ENCODE assay signal across 28 mouse cellular contexts in the genomic region with DNA sequence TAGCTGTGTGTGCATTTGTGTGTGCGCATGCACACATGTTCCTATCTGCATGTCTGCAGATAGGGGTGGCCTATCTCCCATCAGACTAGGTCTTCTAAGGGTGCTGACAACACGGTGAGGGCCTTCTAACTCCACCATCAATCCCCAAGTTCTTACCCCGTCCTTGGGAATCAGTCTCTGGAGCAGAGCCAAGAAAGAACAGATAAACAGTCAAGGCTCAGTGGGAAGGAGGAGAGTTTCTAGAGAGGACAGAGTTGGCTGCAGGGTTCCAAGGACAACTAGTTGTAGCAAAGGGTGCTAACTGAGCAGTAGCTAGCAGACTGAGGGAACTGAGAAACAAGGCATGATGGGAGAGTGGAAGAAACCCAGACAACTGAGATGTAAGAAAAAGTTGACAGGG. TPM values are rescaled to one million over a fixed set of nuclear protein-coding genes. Genes with fewer than 3 reads are reported as not detected.
DNase-seq lines count a peak whose midpoint lies in the region; ATAC-seq and TF ChIP-seq lines count a peak whose summit lies in the region.
"Had no signal": no experiment of that assay in that cellular context is flagged by ENCODE, and none has a peak within 500 bp of the region (broad histone marks: within the 10 kb centered on the region; RNA-seq: fewer than 3 reads in every experiment).

No protein-coding gene starts in this region.

- no peak for TF ChIP-seq POLR2A in heart, adult 2 months (IDR thresholded peaks at IDR 0.05; ENCODE audit: insufficient read depth, low read depth, low read length)

- H3K9me3 ChIP-seq in heart, embryonic 12.5 days (replicated peaks): no peaks in the 10 kb centered on the region
- H3K9me3 ChIP-seq in lung, embryonic 14.5 days (ENCODE audit: low read depth, low read length): no peaks in the 10 kb centered on the region
- no peaks in the 10 kb centered on the region for H3K9me3 ChIP-seq in liver, embryonic 15.5 days (replicated peaks)
- H3K9me3 ChIP-seq in forebrain, embryonic 12.5 days: no peaks in the 10 kb centered on the region
- H3K9me3 ChIP-seq: forebrain, embryonic 15.5 days; heart, embryonic 15.5 days; hindbrain, embryonic 15.5 days; intestine, embryonic 15.5 days; limb, embryonic 12.5 days had no signal

- peaks cover 69% of the 10 kb centered on the region for H3K4me1 ChIP-seq in heart, embryonic 12.5 days (replicated peaks)
- H3K4me1 ChIP-seq in heart, adult 2 months (ENCODE audit: control insufficient read depth, insufficient read depth, low read length): peaks cover 10% of the 10 kb centered on the region
- H3K4me1 ChIP-seq in lung, embryonic 14.5 days (ENCODE audit: insufficient read depth): peaks cover 33% of the 10 kb centered on the region
- H3K4me1 ChIP-seq in liver, embryonic 15.5 days (replicated peaks): peaks cover 79% of the 10 kb centered on the region
- peaks cover 36% of the 10 kb centered on the region for H3K4me1 ChIP-seq in forebrain, embryonic 12.5 days

- no peaks in the 10 kb centered on the region for H3K36me3 ChIP-seq in heart, embryonic 12.5 days
- H3K36me3 ChIP-seq in heart, adult 2 months (ENCODE audit: control insufficient read depth, insufficient read depth, low read length): no peaks in the 10 kb centered on the region
- H3K36me3 ChIP-seq in lung, embryonic 14.5 days (ENCODE audit: insufficient read depth): no peaks in the 10 kb centered on the region
- peaks cover 3% of the 10 kb centered on the region for H3K36me3 ChIP-seq in liver, embryonic 15.5 days (replicated peaks)
- H3K36me3 ChIP-seq in forebrain, embryonic 12.5 days (replicated peaks): no peaks in the 10 kb centered on the region
- H3K36me3 ChIP-seq: forebrain, embryonic 15.5 days; heart, embryonic 15.5 days; intestine, embryonic 15.5 days; limb, embryonic 12.5 days had no signal

- no peak overlapping the region for H3K4me3 ChIP-seq in heart, embryonic 12.5 days
- H3K4me3 ChIP-seq in heart, adult 2 months: no peak overlapping the region
- no peak overlapping the region for H3K4me3 ChIP-seq in lung, embryonic 14.5 days (ENCODE audit: low read depth, low read length)
- no peak overlapping the region for H3K4me3 ChIP-seq in liver, embryonic 15.5 days (replicated peaks)
- no peak overlapping the region for H3K4me3 ChIP-seq in forebrain, embryonic 12.5 days (replicated peaks)
- H3K4me3 ChIP-seq: forebrain, embryonic 15.5 days; heart, embryonic 15.5 days; hindbrain, embryonic 15.5 days; intestine, embryonic 15.5 days; limb, embryonic 12.5 days had no signal

- peak; percentile 55 for DNase-seq in adrenal gland, adult 2 months
- DNase-seq in adrenal gland, adult 18-20 months (ENCODE audit: low spot score in 2 of 2): no peak
- DNase-seq in heart, adult 2 months: no peak
- DNase-seq in lung, embryonic 14.5 days: peak; percentile 68
- DNase-seq in lung, postnatal 14 days: no peak
- DNase-seq: cerebellum, adult 8-10 months; gastrocnemius, postnatal 25 days; heart, postnatal 4 days; kidney, adult 9 months; kidney, postnatal 25 days; lung, postnatal 10 days; right cerebral cortex, postnatal 14 days; spleen, adult 18-20 months; thymus, postnatal 25 days had no signal

- no peaks in the 10 kb centered on the region for H3K27me3 ChIP-seq in heart, embryonic 12.5 days (replicated peaks)
- no peaks in the 10 kb centered on the region for H3K27me3 ChIP-seq in heart, adult 2 months (ENCODE audit: control insufficient read depth, insufficient read depth, low read length)
- peaks cover 14% of the 10 kb centered on the region; the same call in 1 of the 2 replicates for H3K27me3 ChIP-seq in lung, embryonic 14.5 days (ENCODE audit: insufficient read depth, low read length)
- peaks cover 13% of the 10 kb centered on the region; the same call in 1 of the 2 replicates for H3K27me3 ChIP-seq in liver, embryonic 15.5 days
- H3K27me3 ChIP-seq in forebrain, embryonic 12.5 days: peaks cover 20% of the 10 kb centered on the region
- H3K27me3 ChIP-seq: forebrain, embryonic 15.5 days; heart, embryonic 15.5 days; hindbrain, embryonic 15.5 days had no signal

- ATAC-seq in heart, embryonic 12.5 days (ENCODE audit: insufficient number of reproducible peaks, low FRiP score): no peak
- no peak for ATAC-seq in lung, embryonic 14.5 days (ENCODE audit: insufficient read depth)
- no peak for ATAC-seq in liver, embryonic 15.5 days (ENCODE audit: insufficient read depth)
- no peak for ATAC-seq in forebrain, embryonic 12.5 days (ENCODE audit: low FRiP score)
- ATAC-seq: forebrain, embryonic 15.5 days; intestine, embryonic 15.5 days had no signal

- no peaks in the 10 kb centered on the region for H3K79me2 ChIP-seq in heart, adult 2 months (replicated peaks; ENCODE audit: control insufficient read depth, insufficient read depth, low read length)

- no peak for TF ChIP-seq CTCF in heart, adult 2 months (IDR thresholded peaks at IDR 0.05)
- no peak for TF ChIP-seq CTCF in lung, embryonic 14.5 days (IDR thresholded peaks at IDR 0.05; ENCODE audit: low read depth)

- no peak for TF ChIP-seq EP300 in heart, adult 2 months (IDR thresholded peaks at IDR 0.05; ENCODE audit: insufficient read depth, low read depth, low read length)

- H3K9ac ChIP-seq in heart, embryonic 12.5 days: no peak overlapping the region
- H3K9ac ChIP-seq in heart, adult 2 months (ENCODE audit: low read depth, low read length): no peak overlapping the region
- no peak overlapping the region for H3K9ac ChIP-seq in lung, embryonic 14.5 days
- 0 out of 2 replicates have a peak overlapping the region, but pooled peaks have one; percentile 7 for H3K9ac ChIP-seq in liver, embryonic 15.5 days
- no peak overlapping the region for H3K9ac ChIP-seq in forebrain, embryonic 12.5 days
- H3K9ac ChIP-seq: forebrain, embryonic 15.5 days; heart, embryonic 15.5 days; hindbrain, embryonic 15.5 days; intestine, embryonic 15.5 days; limb, embryonic 12.5 days had no signal

- intact Hi-C loops in heart, adult 2 months (cut with DNase I): no loop called here

- 0 out of 2 replicates have a peak overlapping the region, but pooled peaks have one; percentile 6 for H3K4me2 ChIP-seq in heart, embryonic 12.5 days
- H3K4me2 ChIP-seq in lung, embryonic 14.5 days: 0 out of 2 replicates have a peak overlapping the region, but pooled peaks have one; percentile 10
- no peak overlapping the region for H3K4me2 ChIP-seq in liver, embryonic 15.5 days
- no peak overlapping the region for H3K4me2 ChIP-seq in forebrain, embryonic 12.5 days
- H3K4me2 ChIP-seq: forebrain, embryonic 15.5 days; heart, embryonic 15.5 days; hindbrain, embryonic 15.5 days; intestine, embryonic 15.5 days; limb, embryonic 12.5 days; midbrain, embryonic 11.5 days had no signal

- H3K27ac ChIP-seq in heart, embryonic 12.5 days (ENCODE audit: poor library complexity, severe bottlenecking): peak overlapping the region; percentile 32
- H3K27ac ChIP-seq in heart, adult 2 months: no peak overlapping the region
- 0 out of 2 replicates have a peak overlapping the region, but pooled peaks have one; percentile 10 for H3K27ac ChIP-seq in lung, embryonic 14.5 days (ENCODE audit: low read depth)
- H3K27ac ChIP-seq in liver, embryonic 15.5 days (replicated peaks): peak overlapping the region; percentile 21; the same call in 1 of the 2 replicates
- H3K27ac ChIP-seq in forebrain, embryonic 12.5 days: no peak overlapping the region
- H3K27ac ChIP-seq: forebrain, embryonic 15.5 days; hindbrain, embryonic 15.5 days; intestine, embryonic 15.5 days; limb, embryonic 12.5 days had no signal

- WGBS in heart, embryonic 12.5 days: 31% methylated on average over 3 of the region's 3 CpGs
- 44% methylated on average over 3 of the region's 3 CpGs for WGBS in heart, adult 2 months
- 46% methylated on average over 3 of the region's 3 CpGs for WGBS in lung, embryonic 14.5 days
- WGBS in liver, embryonic 15.5 days (ENCODE audit: insufficient replicate concordance): 37% methylated on average over 3 of the region's 3 CpGs
- 92% methylated on average over 3 of the region's 3 CpGs for WGBS in forebrain, embryonic 12.5 days

RNA-seq across cellular contexts. Expression of a gene that starts 4.0 kb away (rescaled TPM):
- total RNA-seq in adrenal gland, adult 2 months (2021): 10 to 100 TPM; 34.9 to 40.2 TPM
- polyA plus RNA-seq in adrenal gland, adult 2 months (2012; rRNA removed): 28.3 and 31.5 TPM in 2 replicates
- 10 to 100 TPM; 32.8 to 39.8 TPM for total RNA-seq in adrenal gland, adult 18-20 months (2021)
- 30.9 and 31.1 TPM in 2 replicates for polyA plus RNA-seq in heart, embryonic 12.5 days (2016; fragmentation: Nextera tagmentation; extraction: Ambion mirVana)
- total RNA-seq in heart, adult 2 months (2021): 10 to 100 TPM; 17.0 to 20.3 TPM
- 23.7 and 30.0 TPM in 2 replicates for polyA plus RNA-seq in heart, adult 2 months (2012; rRNA removed)
- polyA plus RNA-seq in lung, embryonic 14.5 days (2014; fragmentation: Nextera tagmentation; extraction: Ambion mirVana): 6.9 and 9.8 TPM in 2 replicates
- 14.1 and 14.7 TPM in 2 replicates for polyA plus RNA-seq in liver, embryonic 15.5 days (2015; fragmentation: Nextera tagmentation; extraction: Ambion mirVana)
- 11.9 and 12.6 TPM in 2 replicates for polyA plus RNA-seq in forebrain, embryonic 12.5 days (2016; fragmentation: Nextera tagmentation; extraction: Ambion mirVana)

RNA-seq across cellular contexts. Expression of a gene that starts 15.9 kb away (rescaled TPM):
- total RNA-seq in adrenal gland, adult 2 months (2021): not detected
- polyA plus RNA-seq in adrenal gland, adult 2 months (2012; rRNA removed): not detected in 2 replicates
- not detected for total RNA-seq in adrenal gland, adult 18-20 months (2021)
- polyA plus RNA-seq in heart, embryonic 12.5 days (2016; fragmentation: Nextera tagmentation; extraction: Ambion mirVana): 0.13 and 0.82 TPM in 2 replicates
- total RNA-seq in heart, adult 2 months (2021): not detected
- polyA plus RNA-seq in heart, adult 2 months (2012; rRNA removed): not detected in 2 replicates
- not detected in 2 replicates for polyA plus RNA-seq in lung, embryonic 14.5 days (2014; fragmentation: Nextera tagmentation; extraction: Ambion mirVana)
- 26.6 and 27.2 TPM in 2 replicates for polyA plus RNA-seq in liver, embryonic 15.5 days (2015; fragmentation: Nextera tagmentation; extraction: Ambion mirVana)
- polyA plus RNA-seq in forebrain, embryonic 12.5 days (2016; fragmentation: Nextera tagmentation; extraction: Ambion mirVana): not detected in 2 replicates
- total RNA-seq: heart, postnatal 4 days; left cerebral cortex, postnatal 14 days; megakaryocyte progenitor cell, adult 5-6 weeks; midbrain, postnatal 0 days had no signal
- polyA plus RNA-seq: embryonic facial prominence, embryonic 14.5 days; forebrain, embryonic 15.5 days; heart, embryonic 15.5 days; hindbrain, embryonic 15.5 days; limb, embryonic 12.5 days; midbrain, embryonic 11.5 days; midbrain, postnatal 0 days; neural tube, embryonic 14.5 days had no signal

RNA-seq across cellular contexts. Expression of a gene that starts 20.1 kb away (rescaled TPM):
- total RNA-seq in adrenal gland, adult 2 months (2021): 10 to 100 TPM in 1 of 2 experiments, 1 to 10 TPM in 1; 6.1 to 11.9 TPM
- 2.1 and 3.2 TPM in 2 replicates for polyA plus RNA-seq in adrenal gland, adult 2 months (2012; rRNA removed)
- 1 to 10 TPM; 5.9 to 6.5 TPM for total RNA-seq in adrenal gland, adult 18-20 months (2021)
- polyA plus RNA-seq in heart, embryonic 12.5 days (2016; fragmentation: Nextera tagmentation; extraction: Ambion mirVana): 16.5 and 17.4 TPM in 2 replicates
- 1 to 10 TPM; 1.8 to 1.9 TPM for total RNA-seq in heart, adult 2 months (2021)
- polyA plus RNA-seq in heart, adult 2 months (2012; rRNA removed): 4.5 and 6.1 TPM in 2 replicates
- polyA plus RNA-seq in lung, embryonic 14.5 days (2014; fragmentation: Nextera tagmentation; extraction: Ambion mirVana): 18.0 and 18.3 TPM in 2 replicates
- 10.2 and 11.1 TPM in 2 replicates for polyA plus RNA-seq in liver, embryonic 15.5 days (2015; fragmentation: Nextera tagmentation; extraction: Ambion mirVana)
- polyA plus RNA-seq in forebrain, embryonic 12.5 days (2016; fragmentation: Nextera tagmentation; extraction: Ambion mirVana): 15.8 and 21.5 TPM in 2 replicates

RNA-seq across cellular contexts. Expression of a gene that starts 21.6 kb away (rescaled TPM):
- 10 to 100 TPM; 59.6 to 67.5 TPM for total RNA-seq in adrenal gland, adult 2 months (2021)
- 78.9 and 85.0 TPM in 2 replicates for polyA plus RNA-seq in adrenal gland, adult 2 months (2012; rRNA removed)
- total RNA-seq in adrenal gland, adult 18-20 months (2021): 10 to 100 TPM; 48.4 to 53.4 TPM
- polyA plus RNA-seq in heart, embryonic 12.5 days (2016; fragmentation: Nextera tagmentation; extraction: Ambion mirVana): 76.0 and 79.1 TPM in 2 replicates
- 10 to 100 TPM; 13.6 to 15.3 TPM for total RNA-seq in heart, adult 2 months (2021)
- polyA plus RNA-seq in heart, adult 2 months (2012; rRNA removed): 35.0 and 41.6 TPM in 2 replicates
- 178 and 202 TPM in 2 replicates for polyA plus RNA-seq in lung, embryonic 14.5 days (2014; fragmentation: Nextera tagmentation; extraction: Ambion mirVana)
- 62.4 and 63.8 TPM in 2 replicates for polyA plus RNA-seq in liver, embryonic 15.5 days (2015; fragmentation: Nextera tagmentation; extraction: Ambion mirVana)
- polyA plus RNA-seq in forebrain, embryonic 12.5 days (2016; fragmentation: Nextera tagmentation; extraction: Ambion mirVana): 120 and 124 TPM in 2 replicates

RNA-seq across cellular contexts. Expression of a gene that starts 21.7 kb away (rescaled TPM):
- total RNA-seq in adrenal gland, adult 2 months (2021): 10 to 100 TPM in 1 of 2 experiments, 1 to 10 TPM in 1; 8.4 to 12.0 TPM
- 14.8 and 16.1 TPM in 2 replicates for polyA plus RNA-seq in adrenal gland, adult 2 months (2012; rRNA removed)
- total RNA-seq in adrenal gland, adult 18-20 months (2021): 10 to 100 TPM in 1 of 2 experiments, 1 to 10 TPM in 1; 9.6 to 10.9 TPM
- 18.7 and 19.5 TPM in 2 replicates for polyA plus RNA-seq in heart, embryonic 12.5 days (2016; fragmentation: Nextera tagmentation; extraction: Ambion mirVana)
- total RNA-seq in heart, adult 2 months (2021): 1 to 10 TPM; 5.4 to 5.6 TPM
- 10.1 and 10.5 TPM in 2 replicates for polyA plus RNA-seq in heart, adult 2 months (2012; rRNA removed)
- 27.1 and 33.6 TPM in 2 replicates for polyA plus RNA-seq in lung, embryonic 14.5 days (2014; fragmentation: Nextera tagmentation; extraction: Ambion mirVana)
- 15.9 and 16.9 TPM in 2 replicates for polyA plus RNA-seq in liver, embryonic 15.5 days (2015; fragmentation: Nextera tagmentation; extraction: Ambion mirVana)
- polyA plus RNA-seq in forebrain, embryonic 12.5 days (2016; fragmentation: Nextera tagmentation; extraction: Ambion mirVana): 33.0 and 36.0 TPM in 2 replicates

Comparison
In these comparisons a context has a peak if more than half of its experiments do, and no peak if none do; other contexts are left out.
1. DNase-seq: peak in adrenal gland, adult 2 months (single experiment) and lung, embryonic 14.5 days (single experiment); none in adrenal gland, adult 18-20 months (0 of 2), heart, adult 2 months (0 of 2) and lung, postnatal 14 days (single experiment).
2. H3K27ac ChIP-seq: peak in heart, embryonic 12.5 days (single experiment), lung, embryonic 14.5 days (single experiment) and liver, embryonic 15.5 days (single experiment); none in heart, adult 2 months (single experiment) and forebrain, embryonic 12.5 days (single experiment).
3. H3K4me2 ChIP-seq: peak in heart, embryonic 12.5 days (single experiment) and lung, embryonic 14.5 days (single experiment); none in liver, embryonic 15.5 days (single experiment) and forebrain, embryonic 12.5 days (single experiment).
4. RNA of a gene that starts 15.9 kb away (polyA plus RNA-seq): 26.6 to 27.2 TPM in liver, embryonic 15.5 days; 0.13 to 0.82 TPM in heart, embryonic 12.5 days, not detected in adrenal gland, adult 2 months, not detected in lung, embryonic 14.5 days, not detected in heart, adult 2 months and not detected in forebrain, embryonic 12.5 days; every median in the first group is over 10 times any median in the second.